Mouse (Mus musculus): ENCODE measurements around the gene Slc25a3. TPM values are rescaled to one million over a fixed set of nuclear protein-coding genes. Genes with fewer than 3 reads are reported as not detected.

The Slc25a3 gene
- 655 TPM for total RNA-seq (2023)

DNA sequence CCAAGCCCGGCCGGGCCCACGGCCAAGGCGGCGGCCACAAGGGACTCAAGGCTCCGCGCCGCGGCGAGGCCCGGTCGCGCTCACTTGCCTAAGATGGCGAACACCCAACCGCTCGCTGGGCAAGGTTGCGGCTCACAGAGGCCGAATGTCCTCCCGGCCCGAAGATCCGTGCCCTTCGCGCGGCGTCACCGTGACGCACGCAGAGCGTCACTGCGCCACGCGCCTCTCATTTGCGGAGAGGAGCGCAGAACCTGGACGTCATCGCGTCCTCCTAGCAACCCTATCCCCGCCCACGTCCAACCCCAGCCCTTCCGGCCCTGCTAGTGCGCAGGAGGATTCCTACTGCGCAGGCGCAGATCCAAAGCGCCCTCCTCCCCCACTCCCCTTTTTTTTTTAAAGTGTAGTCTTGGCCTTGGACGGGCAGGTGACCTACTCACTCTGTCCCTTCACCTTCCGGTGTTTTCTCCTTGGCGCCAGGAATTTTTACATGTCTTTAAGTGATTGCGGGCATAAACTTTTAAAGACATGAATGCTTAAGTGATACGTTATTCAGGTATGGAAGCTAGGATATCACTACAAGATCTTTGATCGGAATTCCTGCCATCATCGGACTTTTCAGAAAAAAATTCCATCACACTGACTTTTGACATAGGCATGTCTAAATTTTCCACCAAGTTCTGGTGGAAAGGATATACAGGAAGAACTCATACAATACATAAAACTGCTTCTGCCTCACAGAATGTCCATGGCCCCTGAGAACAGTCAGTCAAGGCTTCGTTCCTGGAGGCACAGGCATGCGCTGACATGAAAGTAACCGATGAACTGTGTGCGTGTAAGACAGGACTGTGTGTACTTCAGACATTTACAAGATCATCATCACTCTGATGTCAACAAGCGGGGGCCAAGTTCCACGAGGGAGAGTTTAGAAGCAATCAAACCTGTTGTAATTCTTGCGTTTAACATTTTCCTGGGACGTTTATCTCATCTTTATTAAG is at the start of gene Slc25a3:
TSS of gene Slc25a3 (minus strand) at position 232 of the 995 bp plus-strand sequence.

DNA sequence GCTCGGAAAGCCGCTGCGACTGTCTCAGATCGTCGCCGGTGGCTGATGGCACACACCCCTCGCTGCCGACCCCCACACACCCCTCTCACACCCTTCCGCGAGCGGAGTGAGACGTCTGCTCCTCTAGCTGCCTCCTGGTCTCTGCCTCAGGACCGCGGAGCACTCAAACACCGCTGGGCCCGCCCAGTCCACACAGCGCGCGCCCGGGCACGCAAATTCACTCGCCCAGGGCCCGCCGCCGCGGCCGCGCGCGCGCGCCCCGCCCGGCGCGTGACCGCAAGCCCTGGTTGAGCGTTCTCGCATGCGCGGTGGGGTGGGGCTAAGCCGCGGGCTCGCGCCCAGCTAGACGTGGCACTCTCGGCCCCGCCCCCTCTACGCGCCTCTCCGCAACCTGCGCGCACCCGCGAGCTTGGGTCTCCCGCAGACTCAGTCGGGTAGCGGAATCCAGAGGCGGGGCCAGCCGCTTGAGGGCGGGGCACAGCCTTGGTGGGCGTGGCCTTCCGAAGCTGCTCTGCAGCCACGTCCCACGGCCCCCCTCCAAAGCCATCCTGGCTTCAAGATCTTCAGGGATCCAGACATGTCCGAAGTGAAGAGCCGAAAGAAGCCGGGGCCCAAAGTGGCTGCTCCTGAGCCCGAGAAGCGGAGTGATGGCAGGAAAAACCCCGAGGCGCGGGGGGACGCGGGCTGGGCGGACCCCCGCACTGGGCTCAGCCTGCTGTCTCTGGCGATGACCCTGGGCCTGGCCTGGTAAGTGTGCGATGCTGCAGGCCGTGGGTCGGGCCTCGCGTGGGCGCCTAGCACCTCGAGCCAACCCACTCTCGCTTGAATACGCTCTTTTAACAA is 41.1 kb downstream of the Slc25a3 start, which contains the start of the genes Apaf1 and Ikbip:
TSS of gene Apaf1 (minus strand) at position 221 of the 843 bp plus-strand sequence.
TSS of gene Ikbip (plus strand) at position 391 of the 843 bp plus-strand sequence.

Other genes with a start within 250 kb of the Slc25a3 start
- 22.4 TPM for gene Apaf1, start 41.3 kb downstream of the Slc25a3 start, total RNA-seq (2023)
- 0.94 TPM for gene Ikbip, start 41.1 kb downstream of the Slc25a3 start, total RNA-seq (2023)
- 109 TPM for gene Tmpo, start 57.3 kb upstream of the Slc25a3 start, total RNA-seq (2023)

Measured in CD4-positive naive resting alpha-beta T cell, adult 76 days (primary cell).